Mouse (Mus musculus) heart, adult 2 months (tissue): ENCODE data around the gene Ttc13. TPM values are rescaled to one million over a fixed set of nuclear protein-coding genes. Genes with fewer than 3 reads are reported as not detected.
A peak's percentile ranks its signal among the peaks of the same experiment; 100 is the strongest.

Experiments
- DNase-seq, 2 experiments: peaks; one replicate each; pipeline ENCODE4 v3.0.0; 2021
- H3K27ac ChIP-seq: fragments of 200-600 bp; 2 replicates; pipeline ENCODE4 v1.8.1; 2022
- H3K27me3 ChIP-seq: fragments of 200-500 bp; 2 replicates; pipeline ENCODE4 v1.6.1; 2012; ENCODE audit warnings: mild to moderate bottlenecking, low read length, inconsistent platforms, mixed read lengths; ENCODE audit not compliant: control insufficient read depth, insufficient read depth
- H3K36me3 ChIP-seq: fragments of 200-500 bp; 2 replicates; pipeline ENCODE4 v1.6.1; 2012; ENCODE audit warnings: low read length, inconsistent platforms; ENCODE audit not compliant: control insufficient read depth, insufficient read depth
- H3K4me1 ChIP-seq: fragments of 200-500 bp; 2 replicates; pipeline ENCODE4 v1.6.1; 2011; ENCODE audit warnings: low read length; ENCODE audit not compliant: control insufficient read depth, insufficient read depth
- H3K4me3 ChIP-seq: fragments of 200-600 bp; 2 replicates; pipeline ENCODE4 v1.8.1; 2022
- H3K79me2 ChIP-seq: fragments of 200-500 bp; replicated peaks from 2 replicates; pipeline ENCODE4 v1.6.1; 2012; ENCODE audit warnings: mild to moderate bottlenecking, inconsistent platforms, low read length, moderate library complexity, mixed read lengths; ENCODE audit not compliant: control insufficient read depth, insufficient read depth
- H3K9ac ChIP-seq: fragments of 200-500 bp; 2 replicates; pipeline ENCODE4 v1.6.1; 2012; ENCODE audit warnings: low read depth, mild to moderate bottlenecking, control low read depth, inconsistent platforms, low read length, mixed read lengths
- CTCF ChIP-seq: fragments of 200-600 bp; IDR thresholded peaks from 2 replicates; pipeline ENCODE4 v1.8.1; 2022; ENCODE audit warnings: antibody characterized with exemption, mild to moderate bottlenecking, moderate library complexity
- EP300 ChIP-seq: fragments of 200-500 bp; IDR thresholded peaks from 2 replicates; pipeline ENCODE4 v1.6.1; 2011; ENCODE audit warnings: low read depth, low read length, control low read depth; ENCODE audit not compliant: insufficient read depth
- POLR2A ChIP-seq: fragments of 200-500 bp; IDR thresholded peaks from 2 replicates; pipeline ENCODE4 v1.6.1; 2011; ENCODE audit warnings: mild to moderate bottlenecking, low read depth, low read length, control low read depth; ENCODE audit not compliant: insufficient read depth
- WGBS: fragments of 180-500 bp; shearing (Covaris S2); methylation state at CpG from one replicate; pipeline ENCODE4 v1.1.7; 2018; 5-methylcytosine and 5-hydroxymethylcytosine counted together
- intact Hi-C: fragments of 180-260 bp; cut with DNase I; formaldehyde crosslinking; loops from one replicate; pipeline ENCODE4 v1.15.1; 2025
- polyA plus RNA-seq: library from polyadenylated mRNA; depleted of rRNA; stranded (reverse); fragments of >200 nt; gene quantifications from 2 replicates; pipeline ENCODE4 v1.2.3, GENCODE M21; 2012; rRNA removed
- total RNA-seq, 2 experiments: library from RNA; stranded (reverse); gene quantifications; 2 replicates each; pipeline ENCODE4 v1.2.3; 2021

Ttc13 gene
- total and polyA plus RNA-seq, 3 experiments = 8.1 to 15.1 (median 14.7) TPM

DNA sequence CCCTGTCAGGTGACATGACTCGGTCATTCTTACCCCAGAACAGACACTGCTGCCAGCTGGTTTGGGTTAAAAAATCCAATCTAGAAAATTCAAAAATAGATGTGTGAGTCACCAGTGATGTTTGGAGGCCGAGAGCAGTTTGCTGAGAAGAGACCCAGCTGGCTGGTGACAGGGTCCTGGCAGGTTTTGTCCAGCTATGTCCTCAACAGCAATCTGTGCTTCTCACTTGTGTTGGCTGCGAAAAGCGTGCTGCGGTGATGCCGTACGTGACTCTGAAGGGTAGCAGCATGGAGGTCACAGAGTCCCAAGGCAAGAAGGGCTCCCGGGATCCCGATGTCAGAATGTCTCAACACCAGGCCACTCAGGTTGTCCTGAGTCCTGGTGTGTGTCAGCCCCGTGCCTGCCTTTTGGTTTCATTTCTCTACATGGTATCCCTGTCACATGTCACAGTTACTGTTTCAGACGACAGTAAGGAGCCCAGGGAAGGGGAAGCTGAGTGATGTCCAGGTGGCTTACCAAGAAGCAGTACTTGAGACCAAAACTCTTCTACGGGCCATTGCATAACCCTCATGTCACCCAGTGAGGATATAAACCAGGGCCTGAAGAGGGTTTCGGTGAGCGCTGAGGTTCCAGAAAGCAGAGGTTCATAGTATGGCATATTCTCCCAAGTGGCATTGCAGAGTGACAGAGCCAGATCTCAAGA lies 88.6 kb downstream of the Ttc13 start:
- peaks cover 9% of the 10 kb centered on the region for H3K4me1 ChIP-seq
- TF ChIP-seq EP300 = peak; percentile 93; the same call in 1 of the 2 replicates
- TF ChIP-seq CTCF = no peak
- TF ChIP-seq POLR2A = no peak
- no peaks in the 10 kb centered on the region for H3K36me3 ChIP-seq
- H3K79me2 ChIP-seq = no peaks in the 10 kb centered on the region
- H3K4me3 ChIP-seq = no peak overlapping the region
- DNase-seq = peak; percentile 86 to 89
- intact Hi-C loops = no loop called here
- H3K9ac ChIP-seq = peak overlapping the region; percentile 35; the same call in 1 of the 2 replicates
- H3K27ac ChIP-seq = peak overlapping the region; percentile 89
- 39% methylated on average over 14 of the region's 14 CpGs for WGBS
- H3K27me3 ChIP-seq = no peaks in the 10 kb centered on the region

DNA sequence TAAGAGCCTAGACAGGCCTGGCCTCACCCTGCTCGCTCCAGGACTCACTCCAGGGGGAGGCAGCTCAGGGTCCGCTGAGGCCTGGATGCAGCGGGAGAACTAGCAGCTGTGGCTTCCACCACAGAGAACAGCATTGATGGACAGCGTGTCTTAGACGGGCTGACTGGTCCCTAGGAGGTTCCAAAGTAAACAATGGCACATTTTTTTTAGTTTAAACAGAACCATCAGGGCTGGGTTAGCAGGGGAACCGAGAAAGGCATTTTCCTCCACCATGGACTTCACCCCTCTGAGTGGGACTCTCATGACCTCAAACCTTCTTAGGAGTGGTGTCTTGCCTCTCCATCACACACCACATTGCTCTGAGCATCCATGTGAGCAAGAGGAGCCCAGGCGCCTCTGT lies 89.8 kb downstream of the Ttc13 start:
- H3K9ac ChIP-seq = no peak overlapping the region

GRCm38 (mm10) chr8:124630891-124631290 lies 90.9 kb downstream of the Ttc13 start:
- Histone ChIP-seq H3K9ac (no peak overlapping the region), H3K27me3 (no peaks in the 10 kb centered on the region), H3K4me1 (peaks cover 9% of the 10 kb centered on the region), H3K36me3 (no peaks in the 10 kb centered on the region), H3K4me3 (no peak overlapping the region), H3K79me2 (no peaks in the 10 kb centered on the region), H3K27ac (no peak overlapping the region)
- intact Hi-C loops = no loop called here
- 51% methylated on average over 4 of the region's 4 CpGs for WGBS
- no peak for DNase-seq
- TF ChIP-seq CTCF = no peak
- TF ChIP-seq EP300 = no peak
- no peak for TF ChIP-seq POLR2A

More for the DNA sequence above, 89.8 kb downstream of the Ttc13 start:
- TF ChIP-seq POLR2A = no peak
- no peak for TF ChIP-seq EP300
- no peaks in the 10 kb centered on the region for H3K79me2 ChIP-seq
- WGBS = 44% methylated on average over 7 of the region's 7 CpGs
- no peak for DNase-seq
- H3K4me3 ChIP-seq = no peak overlapping the region
- intact Hi-C loops = no loop called here
- H3K27ac ChIP-seq = peak overlapping the region; percentile 89
- no peaks in the 10 kb centered on the region for H3K27me3 ChIP-seq
- no peaks in the 10 kb centered on the region for H3K36me3 ChIP-seq
- H3K4me1 ChIP-seq = peaks cover 9% of the 10 kb centered on the region

- no peak overlapping the region for H3K27ac ChIP-seq
- H3K9ac ChIP-seq = no peak overlapping the region
- H3K4me1 ChIP-seq = peaks cover 9% of the 10 kb centered on the region
- H3K4me3 ChIP-seq = no peak overlapping the region
- 65% methylated on average over 6 of the region's 6 CpGs for WGBS
- intact Hi-C loops = no loop called here
- no peaks in the 10 kb centered on the region for H3K27me3 ChIP-seq
- TF ChIP-seq POLR2A = no peak
- TF ChIP-seq EP300 = no peak
- TF ChIP-seq CTCF = no peak
- H3K79me2 ChIP-seq = no peaks in the 10 kb centered on the region
- peak; percentile 47 for DNase-seq
- H3K36me3 ChIP-seq = no peaks in the 10 kb centered on the region
Measured at GRCm38 (mm10) chr8:124630489-124630888, 91.3 kb downstream of the Ttc13 start.

GRCm38 (mm10) chr8:124626251-124626650 lies 95.5 kb downstream of the Ttc13 start:
- no peak overlapping the region for H3K27ac ChIP-seq
- TF ChIP-seq CTCF (no peak), POLR2A (no peak), EP300 (no peak)
- H3K4me3 ChIP-seq = no peak overlapping the region
- H3K36me3 ChIP-seq = no peaks in the 10 kb centered on the region
- H3K79me2 ChIP-seq = no peaks in the 10 kb centered on the region
- no peak overlapping the region for H3K9ac ChIP-seq
- no peaks in the 10 kb centered on the region for H3K27me3 ChIP-seq
- DNase-seq = no peak
- WGBS = 87% methylated on average over 9 of the region's 9 CpGs
- H3K4me1 ChIP-seq = peaks cover 2% of the 10 kb centered on the region; the same call in 1 of the 2 replicates
- intact Hi-C loops = no loop called here

Other genes starting within 250 kb of the Ttc13 start
- 10 to 100 TPM; 25.9 to 28.4 TPM for gene Cog2, start 201.2 kb downstream of the Ttc13 start, total RNA-seq
- 11.5 and 15.9 TPM in 2 replicates for gene Cog2, start 201.2 kb downstream of the Ttc13 start, polyA plus RNA-seq
- gene Agt, start 152.3 kb downstream of the Ttc13 start, total RNA-seq = 10 to 100 TPM; 10.3 to 10.5 TPM
- gene Agt, start 152.3 kb downstream of the Ttc13 start, polyA plus RNA-seq = 9.4 and 10.1 TPM in 2 replicates
- not detected for gene Capn9, start 145.9 kb downstream of the Ttc13 start, total RNA-seq
- gene Capn9, start 145.9 kb downstream of the Ttc13 start, polyA plus RNA-seq = 0.06 TPM in 1 of 2 replicates, not detected in the other
- gene 2310022B05Rik, start 58.6 kb downstream of the Ttc13 start, total RNA-seq = 10 to 100 TPM; 54.4 to 61.8 TPM
- 64.3 and 65.1 TPM in 2 replicates for gene 2310022B05Rik, start 58.6 kb downstream of the Ttc13 start, polyA plus RNA-seq
- gene Arv1, start 156 bp upstream of the Ttc13 start, total RNA-seq = 1 to 10 TPM; 3.1 to 4.2 TPM
- 8.6 and 9.5 TPM in 2 replicates for gene Arv1, start 156 bp upstream of the Ttc13 start, polyA plus RNA-seq
- 1 to 10 TPM; 1.6 to 2.1 TPM for gene Fam89a, start 29.8 kb upstream of the Ttc13 start, total RNA-seq
- gene Fam89a, start 29.8 kb upstream of the Ttc13 start, polyA plus RNA-seq = 1.8 and 3.2 TPM in 2 replicates
- under 1 TPM; 0.43 to 0.47 TPM for gene Trim67, start 71.1 kb upstream of the Ttc13 start, total RNA-seq
- 1.3 and 2.0 TPM in 2 replicates for gene Trim67, start 71.1 kb upstream of the Ttc13 start, polyA plus RNA-seq
- 100 to 1,000 TPM; 169 to 189 TPM for gene Gnpat, start 141.1 kb upstream of the Ttc13 start, total RNA-seq
- gene Gnpat, start 141.1 kb upstream of the Ttc13 start, polyA plus RNA-seq = 199 and 263 TPM in 2 replicates
- gene 2810004N23Rik, start 141.1 kb upstream of the Ttc13 start, total RNA-seq = 10 to 100 TPM; 47.3 to 51.7 TPM
- gene 2810004N23Rik, start 141.1 kb upstream of the Ttc13 start, polyA plus RNA-seq = 28.9 and 46.7 TPM in 2 replicates
- gene Exoc8, start 175.7 kb upstream of the Ttc13 start, total RNA-seq = 10 to 100 TPM; 18.8 to 20.2 TPM
- 6.8 and 9.7 TPM in 2 replicates for gene Exoc8, start 175.7 kb upstream of the Ttc13 start, polyA plus RNA-seq
- gene Sprtn, start 175.9 kb upstream of the Ttc13 start, total RNA-seq = 10 to 100 TPM; 10.3 TPM
- gene Sprtn, start 175.9 kb upstream of the Ttc13 start, polyA plus RNA-seq = 8.3 and 13.7 TPM in 2 replicates
- 100 to 1,000 TPM; 331 to 374 TPM for gene Egln1, start 227.3 kb upstream of the Ttc13 start, total RNA-seq
- gene Egln1, start 227.3 kb upstream of the Ttc13 start, polyA plus RNA-seq = 146 and 227 TPM in 2 replicates